16 mouse cellular contexts compared by ENCODE assay signal in genomic region chr7:79255350-79255749, GRCm38 (mm10). TPM values are rescaled to one million over a fixed set of nuclear protein-coding genes. Genes with fewer than 3 reads are reported as not detected.
DNase-seq lines count a peak whose midpoint lies in the region; ATAC-seq and TF ChIP-seq lines count a peak whose summit lies in the region.
"Had no signal": no experiment of that assay in that cellular context is flagged by ENCODE, and none has a peak within 500 bp of the region (broad histone marks: within the 10 kb centered on the region; RNA-seq: fewer than 3 reads in every experiment).

No protein-coding gene starts in this region.

- DNase-seq in frontal cortex, postnatal 25 days (ENCODE audit: low spot score in 2 of 2): no peak
- peak; percentile 66 to 79 for DNase-seq in layer of hippocampus, adult 18-20 months (ENCODE audit: low spot score in 2 of 2)
- no peak for DNase-seq in layer of hippocampus, postnatal 25 days (ENCODE audit: extremely low spot score in 1 of 2, low spot score in 1 of 2)
- peak; percentile 59 for DNase-seq in adipocyte (ENCODE audit: low spot score)
- no peak for DNase-seq in urinary bladder, postnatal 25 days (ENCODE audit: low spot score)
- no peak for DNase-seq in adrenal gland, postnatal 4 days (ENCODE audit: low spot score in 2 of 2)
- DNase-seq: cerebellum, postnatal 10 days; kidney, postnatal 14 days had no signal

- no peak overlapping the region for H3ac ChIP-seq in myocyte (ENCODE audit: control insufficient read depth, insufficient read length)

- H3K27me3 ChIP-seq in myocyte (ENCODE audit: control insufficient read depth, insufficient read depth, insufficient read length): no peaks in the 10 kb centered on the region
- H3K27me3 ChIP-seq: forebrain, embryonic 15.5 days; heart, embryonic 13.5 days; limb, embryonic 15.5 days; neural tube, embryonic 15.5 days had no signal

- no peak for TF ChIP-seq POLR2A in myocyte (IDR thresholded peaks at IDR 0.05; ENCODE audit: insufficient read length, low read depth)

- no peaks in the 10 kb centered on the region for H3K36me3 ChIP-seq in myocyte (ENCODE audit: control insufficient read depth, insufficient read depth)
- H3K36me3 ChIP-seq: forebrain, embryonic 15.5 days; G1E; heart, embryonic 13.5 days; limb, embryonic 15.5 days; neural tube, embryonic 15.5 days had no signal

- H3K4me2 ChIP-seq in myocyte (ENCODE audit: low read depth): peak overlapping the region; percentile 60
- H3K4me2 ChIP-seq: forebrain, embryonic 15.5 days; heart, embryonic 13.5 days; limb, embryonic 15.5 days; neural tube, embryonic 15.5 days had no signal

- H3K79me2 ChIP-seq in myocyte (ENCODE audit: control insufficient read depth, insufficient read depth): no peaks in the 10 kb centered on the region

- no peak overlapping the region for H3K4me3 ChIP-seq in myocyte
- H3K4me3 ChIP-seq: forebrain, embryonic 15.5 days; heart, embryonic 13.5 days; limb, embryonic 15.5 days; neural tube, embryonic 15.5 days had no signal

- ATAC-seq in frontal cortex, adult (ENCODE audit: low TSS enrichment): peak; percentile 89
- ATAC-seq: forebrain, embryonic 15.5 days; inflammation-experienced regulatory T-cells, adult 6 months had no signal

TF ChIP-seq in myocyte, 11 proteins besides CTCF, POLR2A, EP300 and RAD21:
- TF ChIP-seq MAX (IDR thresholded peaks at IDR 0.05; ENCODE audit: low read depth) (peak; percentile 14), USF1 (IDR thresholded peaks at IDR 0.05; ENCODE audit: low read depth) (no peak), CEBPB (IDR thresholded peaks at IDR 0.05; ENCODE audit: insufficient read depth, poor library complexity, severe bottlenecking) (no peak), MYOG (IDR thresholded peaks at IDR 0.05; ENCODE audit: control insufficient read depth in 1 of 3, insufficient read depth in 1 of 3, insufficient read length in 2 of 3, low read depth in 2 of 3) (peak in 2 of 3 experiments; percentile 2 to 70), E2F4 (IDR thresholded peaks at IDR 0.05; ENCODE audit: insufficient read depth) (no peak), SRF (IDR thresholded peaks at IDR 0.05; ENCODE audit: control insufficient read depth, insufficient read length, low read depth) (no peak), TCF12 (IDR thresholded peaks at IDR 0.05; ENCODE audit: insufficient read depth, poor library complexity, severe bottlenecking) (peak; percentile 26), MYOD1 (IDR thresholded peaks at IDR 0.05; ENCODE audit: control insufficient read depth in 1 of 3, insufficient read length in 2 of 3, low read depth in 2 of 3) (peak in 2 of 3 experiments; percentile 36 to 58)

RNA-seq across cellular contexts. Expression of gene Abhd2, which starts 17.6 kb away (rescaled TPM):
- 10 to 100 TPM; 62.0 to 65.6 TPM for total RNA-seq in layer of hippocampus, adult 18-20 months (2021)
- 10 to 100 TPM; 67.1 to 83.8 TPM for total RNA-seq in layer of hippocampus, postnatal 25 days (2021)
- polyA plus RNA-seq in myocyte (2012; fragmentation: generic; extraction: Trizol): 16.9 TPM
- 100 to 1,000 TPM; 382 to 406 TPM for total RNA-seq in adrenal gland, postnatal 4 days (2021)

Comparison
In these comparisons a context has a peak if more than half of its experiments do, and no peak if none do; other contexts are left out.
1. DNase-seq: peak in layer of hippocampus, adult 18-20 months (2 of 2) and adipocyte (single experiment); none in frontal cortex, postnatal 25 days (0 of 2), layer of hippocampus, postnatal 25 days (0 of 2), urinary bladder, postnatal 25 days (single experiment) and adrenal gland, postnatal 4 days (0 of 2).
2. RNA of gene Abhd2, which starts 17.6 kb away (total RNA-seq): 382 to 406 TPM in adrenal gland, postnatal 4 days; 67.1 to 83.8 TPM in layer of hippocampus, postnatal 25 days and 62.0 to 65.6 TPM in layer of hippocampus, adult 18-20 months; every median in the first group is over 4 times any median in the second.